Comparison of ENCODE assay signal across 13 mouse cellular contexts in the genomic region with DNA sequence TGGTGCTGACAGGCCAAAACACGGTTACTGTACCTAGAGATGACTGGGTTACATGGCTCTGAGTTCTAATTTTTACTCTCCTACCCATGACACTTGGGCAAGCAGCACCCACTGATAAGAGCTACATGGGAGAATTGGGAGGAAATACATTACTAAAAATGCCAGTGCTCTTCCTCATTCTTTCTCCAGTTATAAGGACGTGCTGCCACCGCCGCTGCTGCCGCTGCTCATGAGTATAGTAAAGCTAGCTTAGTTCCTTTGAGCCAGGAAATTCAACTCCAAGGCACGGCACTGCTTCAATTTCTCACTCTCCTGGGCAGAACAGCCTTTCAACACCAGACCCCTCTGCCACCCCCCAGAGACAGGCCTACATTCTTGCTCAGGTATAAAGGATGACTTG.
DNase-seq lines count a peak whose midpoint lies in the region; ATAC-seq lines count a peak whose summit lies in the region.
"Had no signal": no experiment of that assay in that cellular context is flagged by ENCODE, and none has a peak within 500 bp of the region (broad histone marks: within the 10 kb centered on the region; RNA-seq: fewer than 3 reads in every experiment).

No protein-coding gene starts in this region.

- no peak overlapping the region for H3K4me3 ChIP-seq in hindbrain, embryonic 14.5 days (replicated peaks; ENCODE audit: low read length)
- H3K4me3 ChIP-seq in hindbrain, embryonic 16.5 days (ENCODE audit: low read length) = no peak overlapping the region
- H3K4me3 ChIP-seq in embryonic facial prominence, embryonic 13.5 days = no peak overlapping the region
- H3K4me3 ChIP-seq: liver, embryonic 15.5 days had no signal

- no peak overlapping the region for H3K9ac ChIP-seq in hindbrain, embryonic 14.5 days
- H3K9ac ChIP-seq in hindbrain, embryonic 16.5 days (ENCODE audit: low read depth, low read length) = no peak overlapping the region
- 0 out of 2 replicates have a peak overlapping the region, but pooled peaks have one; percentile 16 for H3K9ac ChIP-seq in embryonic facial prominence, embryonic 13.5 days
- H3K9ac ChIP-seq: liver, embryonic 15.5 days had no signal

- no peak overlapping the region for H3K4me2 ChIP-seq in hindbrain, embryonic 14.5 days (replicated peaks)
- H3K4me2 ChIP-seq in hindbrain, embryonic 16.5 days (ENCODE audit: low read length) = no peak overlapping the region
- H3K4me2 ChIP-seq in embryonic facial prominence, embryonic 13.5 days = no peak overlapping the region
- H3K4me2 ChIP-seq: liver, embryonic 15.5 days had no signal

- no peaks in the 10 kb centered on the region for H3K36me3 ChIP-seq in hindbrain, embryonic 14.5 days (replicated peaks; ENCODE audit: control insufficient read depth, insufficient read depth)
- H3K36me3 ChIP-seq in hindbrain, embryonic 16.5 days (ENCODE audit: control insufficient read depth, insufficient read depth, low read length) = no peaks in the 10 kb centered on the region
- H3K36me3 ChIP-seq in embryonic facial prominence, embryonic 13.5 days = peaks cover 6% of the 10 kb centered on the region; the same call in 1 of the 2 replicates
- H3K36me3 ChIP-seq: liver, embryonic 15.5 days had no signal

- H3K27ac ChIP-seq in hindbrain, embryonic 14.5 days = peak overlapping the region; percentile 24; the same call in 1 of the 2 replicates
- no peak overlapping the region for H3K27ac ChIP-seq in hindbrain, embryonic 16.5 days (ENCODE audit: low read depth, low read length)
- peak overlapping the region; percentile 72 for H3K27ac ChIP-seq in embryonic facial prominence, embryonic 13.5 days
- H3K27ac ChIP-seq: kidney, postnatal 0 days; liver, embryonic 15.5 days had no signal

- no peak for ATAC-seq in hindbrain, embryonic 14.5 days (ENCODE audit: low FRiP score)
- no peak for ATAC-seq in hindbrain, embryonic 16.5 days
- peak; percentile 50; the same call in 1 of the 2 replicates for ATAC-seq in common myeloid progenitor, adult 5-6 weeks (replicated peaks; ENCODE audit: low read depth, poor library complexity, severe bottlenecking)
- ATAC-seq in embryonic facial prominence, embryonic 13.5 days (ENCODE audit: insufficient number of reproducible peaks, insufficient read depth, low FRiP score, low TSS enrichment, low read depth) = no peak
- 0 out of 2 replicates have a peak, but pooled peaks have one; percentile 40 for ATAC-seq in monocyte, adult 5-6 weeks (replicated peaks; ENCODE audit: insufficient number of reproducible peaks, low FRiP score, low TSS enrichment, poor library complexity, severe bottlenecking)
- no peak for ATAC-seq in erythroblast, adult 5-6 weeks (replicated peaks; ENCODE audit: low FRiP score, poor library complexity, severe bottlenecking)
- no peak for ATAC-seq in CD4-positive, CD25-positive, alpha-beta regulatory T cell, adult 4 months
- ATAC-seq: activated CD4-positive, CD25-positive, alpha-beta regulatory T cell, adult 4 months had no signal

- H3K27me3 ChIP-seq in hindbrain, embryonic 14.5 days (ENCODE audit: control insufficient read depth, insufficient read depth, low read length) = no peaks in the 10 kb centered on the region
- no peaks in the 10 kb centered on the region for H3K27me3 ChIP-seq in hindbrain, embryonic 16.5 days (replicated peaks; ENCODE audit: control insufficient read depth, insufficient read depth, low read length)
- no peaks in the 10 kb centered on the region for H3K27me3 ChIP-seq in embryonic facial prominence, embryonic 13.5 days
- H3K27me3 ChIP-seq: CH12.LX; liver, embryonic 15.5 days had no signal

- DNase-seq in hindbrain, embryonic 14.5 days (ENCODE audit: low spot score) = no peak
- DNase-seq: cerebellum, adult 11 months; right cerebral cortex, postnatal 14 days had no signal

- WGBS in hindbrain, embryonic 14.5 days = 81% methylated on average over 6 of the region's 6 CpGs
- WGBS in hindbrain, embryonic 16.5 days = 83% methylated on average over 6 of the region's 6 CpGs
- WGBS in embryonic facial prominence, embryonic 13.5 days = 55% methylated on average over 6 of the region's 6 CpGs

- H3K9me3 ChIP-seq in hindbrain, embryonic 14.5 days (ENCODE audit: control insufficient read depth, low read length) = no peaks in the 10 kb centered on the region
- H3K9me3 ChIP-seq in hindbrain, embryonic 16.5 days (ENCODE audit: control insufficient read depth, low read length) = no peaks in the 10 kb centered on the region
- H3K9me3 ChIP-seq in embryonic facial prominence, embryonic 13.5 days = no peaks in the 10 kb centered on the region
- H3K9me3 ChIP-seq: liver, embryonic 15.5 days had no signal

- no peaks in the 10 kb centered on the region for H3K4me1 ChIP-seq in hindbrain, embryonic 14.5 days (replicated peaks; ENCODE audit: control insufficient read depth, insufficient read depth, low read length)
- H3K4me1 ChIP-seq in hindbrain, embryonic 16.5 days (ENCODE audit: control insufficient read depth, insufficient read depth, low read depth, low read length) = no peaks in the 10 kb centered on the region
- peaks cover 32% of the 10 kb centered on the region for H3K4me1 ChIP-seq in embryonic facial prominence, embryonic 13.5 days
- H3K4me1 ChIP-seq: liver, embryonic 15.5 days had no signal

Comparison
In these comparisons a context has a peak if more than half of its experiments do, and no peak if none do; other contexts are left out.
1. ATAC-seq: peak in common myeloid progenitor, adult 5-6 weeks (single experiment) and monocyte, adult 5-6 weeks (single experiment); none in hindbrain, embryonic 14.5 days (single experiment), hindbrain, embryonic 16.5 days (single experiment), embryonic facial prominence, embryonic 13.5 days (single experiment), erythroblast, adult 5-6 weeks (single experiment) and CD4-positive, CD25-positive, alpha-beta regulatory T cell, adult 4 months (single experiment).